Mouse (Mus musculus) myocyte (in vitro differentiated cells): Measurements from ENCODE around the gene Nsun2.

Source experiments
- CEBPB ChIP-seq: IDR thresholded peaks from 2 replicates; pipeline ENCODE4 v1.6.1; 2011; ENCODE audit warnings: mild to moderate bottlenecking, moderate library complexity; ENCODE audit not compliant: poor library complexity, insufficient read depth, severe bottlenecking
- E2F4 ChIP-seq: IDR thresholded peaks from one replicate; pipeline ENCODE4 v1.6.1; 2011; ENCODE audit warnings: mild to moderate bottlenecking, control low read depth, moderate library complexity; ENCODE audit not compliant: insufficient read depth
- POLR2A ChIP-seq: IDR thresholded peaks from one replicate; pipeline ENCODE4 v1.6.1; 2011; ENCODE audit warnings: low read depth, mild to moderate bottlenecking, control low read depth, moderate library complexity; ENCODE audit not compliant: insufficient read length
- POLR2AphosphoS2 ChIP-seq: IDR thresholded peaks from one replicate; pipeline ENCODE4 v1.6.1; 2011; ENCODE audit warnings: low read depth, control low read depth; ENCODE audit not compliant: insufficient read length
- USF1 ChIP-seq: IDR thresholded peaks from one replicate; pipeline ENCODE4 v1.6.1; 2011; ENCODE audit warnings: low read depth, mild to moderate bottlenecking, control low read depth, moderate library complexity

- TF ChIP-seq USF1 (no peak), POLR2A (no peak), E2F4 (no peak), CEBPB (no peak), POLR2AphosphoS2 (no peak)
Measured at GRCm38 (mm10) chr13:69623843-69624242, 90.3 kb downstream of the Nsun2 start.
